Mouse (Mus musculus): ENCODE measurements around the gene Cep290.
"Not testable (repeated sequence)": the region's sequence is repeated elsewhere in the genome, so short reads cannot be mapped to it uniquely, and the experiment has no call there.

Cep290 gene

DNA sequence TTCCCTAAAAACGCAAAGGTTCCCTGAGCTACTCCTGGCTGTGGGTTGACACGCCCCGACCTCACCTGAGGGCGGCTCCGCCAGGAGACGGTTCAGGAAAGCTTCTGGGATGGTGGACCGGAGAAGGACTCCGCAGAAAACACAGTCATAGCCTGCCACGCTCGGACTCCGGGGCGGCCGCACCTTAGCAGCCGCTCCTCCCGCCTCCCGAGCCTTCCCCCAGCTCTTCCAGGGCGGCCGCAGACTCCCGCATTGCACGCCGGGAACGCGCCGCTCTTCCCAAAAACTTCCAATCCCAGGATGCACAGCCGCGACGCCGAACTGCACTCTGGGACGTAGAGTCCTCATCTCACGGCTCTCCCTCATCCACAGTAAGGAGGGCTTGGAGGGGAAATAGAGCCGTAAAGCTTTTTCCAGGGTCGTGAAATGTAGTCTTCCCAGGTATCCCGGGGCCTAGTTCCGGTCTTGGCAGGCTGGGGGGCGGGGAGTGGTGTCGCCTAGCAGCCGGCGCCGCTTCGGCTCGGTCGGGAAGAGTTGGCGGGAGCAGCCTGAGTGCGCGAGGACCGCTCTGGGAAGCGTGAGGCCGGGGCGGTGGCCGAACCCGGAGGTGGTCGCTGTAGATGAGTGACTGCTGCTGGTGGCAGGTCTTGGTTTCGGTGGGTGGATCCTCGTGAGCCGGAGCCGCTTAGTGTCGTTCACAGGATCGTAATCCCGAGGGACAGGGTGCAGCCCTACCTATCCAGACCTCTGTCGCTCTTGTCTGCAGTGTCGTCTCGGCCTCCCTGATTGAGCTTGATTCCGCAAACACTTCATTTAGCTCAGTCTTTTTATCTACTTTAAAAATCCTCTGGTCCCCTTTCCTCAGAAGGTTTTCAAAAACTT lies at the start of gene Cep290, which contains the start of gene Tmtc3:
Cep290 (plus strand) TSS at position 462 of the 882 bp plus-strand sequence.
Tmtc3 (minus strand) TSS at position 254 of the 882 bp plus-strand sequence.
- peak; percentile 82 for DNase-seq

- DNase-seq: no peak
Measured at GRCm38 (mm10) chr10:100449394-100449793, 38.0 kb upstream of the Cep290 start.

DNA sequence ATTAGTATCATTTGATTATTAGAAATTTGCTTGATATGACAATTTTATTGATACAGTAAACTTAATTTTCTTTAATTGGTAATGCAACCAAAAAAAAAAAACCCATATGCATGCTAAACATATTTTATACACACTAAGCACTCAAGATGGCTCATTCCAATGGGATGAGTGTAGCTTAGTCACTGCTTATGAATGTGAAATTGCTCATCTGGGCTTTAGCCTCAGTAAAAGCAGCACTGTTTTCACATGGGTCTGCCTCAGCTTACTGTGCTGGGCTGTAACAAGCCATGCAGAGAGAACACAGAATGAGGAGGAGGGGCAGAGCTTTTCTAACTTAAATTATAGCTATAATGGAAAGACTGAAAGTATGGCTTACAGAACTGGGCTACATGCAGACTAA lies 26.8 kb upstream of the Cep290 start:
- no peak for DNase-seq

DNA sequence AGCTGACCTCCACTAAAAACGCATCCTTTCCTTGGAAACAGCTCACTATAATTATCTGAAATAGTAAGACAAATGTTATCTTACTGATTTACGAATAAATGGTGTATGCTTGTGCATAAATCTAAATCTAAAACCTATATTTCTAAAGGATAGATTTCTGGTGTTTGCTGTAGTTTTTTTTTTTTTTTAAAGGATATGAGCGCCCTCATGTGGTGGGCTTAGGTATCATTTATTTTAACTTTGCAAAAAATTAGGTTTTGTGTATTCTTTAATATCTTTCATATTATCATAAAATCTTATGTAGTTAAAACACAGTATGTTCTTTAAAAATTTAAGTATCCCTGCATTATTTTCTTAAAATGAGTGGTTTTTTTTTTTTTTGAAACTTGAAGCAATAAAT lies 12.3 kb upstream of the Cep290 start:
- no peak for DNase-seq

GRCm38 (mm10) chr10:100479538-100479937 lies 7.8 kb upstream of the Cep290 start:
- DNase-seq: no peak

- DNase-seq: no peak
Measured at GRCm38 (mm10) chr10:100486701-100487096, 659 bp upstream of the Cep290 start.

DNA sequence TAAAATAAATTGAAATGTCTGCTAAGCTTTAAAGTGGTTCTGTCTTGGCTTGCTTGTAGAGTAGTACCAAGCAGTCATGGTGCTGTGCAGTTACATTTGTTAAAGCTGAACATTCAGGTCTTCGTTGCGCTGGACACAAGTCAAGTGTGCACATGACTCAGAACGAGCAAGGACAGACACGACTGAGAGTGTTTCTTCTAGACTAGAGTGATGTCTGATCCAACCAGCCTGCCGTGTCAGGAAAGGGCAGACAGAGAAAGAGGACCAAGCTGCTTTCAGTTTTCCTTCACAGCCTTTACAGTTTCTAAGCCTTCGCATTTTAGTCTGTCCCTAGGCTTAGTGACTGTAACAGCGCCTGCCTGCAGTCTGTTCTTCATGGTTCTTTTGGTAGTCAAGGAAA lies 4.6 kb downstream of the Cep290 start:
- DNase-seq: no peak

GRCm38 (mm10) chr10:100498309-100498708 lies 11.0 kb downstream of the Cep290 start:
- no peak for DNase-seq

GRCm38 (mm10) chr10:100508170-100508569 lies 20.8 kb downstream of the Cep290 start:
- no peak for DNase-seq

GRCm38 (mm10) chr10:100521617-100522016 lies 34.3 kb downstream of the Cep290 start:
- DNase-seq: no peak

DNA sequence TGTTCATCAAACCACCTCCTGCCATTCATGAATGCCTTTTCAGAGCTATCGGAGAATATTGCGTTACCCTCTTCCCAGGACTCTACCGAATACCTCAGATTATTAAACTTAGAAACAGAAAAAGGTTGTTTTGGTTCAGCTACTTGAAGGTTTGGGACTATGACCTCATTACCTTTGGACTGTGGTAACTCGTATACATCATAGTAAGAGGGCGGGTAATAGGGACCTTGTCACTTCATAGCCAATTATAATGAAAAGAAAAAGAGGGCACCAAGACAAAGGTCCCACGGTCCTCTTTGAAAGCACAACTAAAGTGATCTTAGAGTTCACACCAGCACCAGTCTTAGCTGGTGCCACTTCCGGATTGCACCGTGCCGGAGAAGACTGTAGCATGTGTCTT lies 35.0 kb downstream of the Cep290 start:
- no peak for DNase-seq

- DNase-seq: no peak
Measured at GRCm38 (mm10) chr10:100524499-100525390, 37.4 kb downstream of the Cep290 start.

DNA sequence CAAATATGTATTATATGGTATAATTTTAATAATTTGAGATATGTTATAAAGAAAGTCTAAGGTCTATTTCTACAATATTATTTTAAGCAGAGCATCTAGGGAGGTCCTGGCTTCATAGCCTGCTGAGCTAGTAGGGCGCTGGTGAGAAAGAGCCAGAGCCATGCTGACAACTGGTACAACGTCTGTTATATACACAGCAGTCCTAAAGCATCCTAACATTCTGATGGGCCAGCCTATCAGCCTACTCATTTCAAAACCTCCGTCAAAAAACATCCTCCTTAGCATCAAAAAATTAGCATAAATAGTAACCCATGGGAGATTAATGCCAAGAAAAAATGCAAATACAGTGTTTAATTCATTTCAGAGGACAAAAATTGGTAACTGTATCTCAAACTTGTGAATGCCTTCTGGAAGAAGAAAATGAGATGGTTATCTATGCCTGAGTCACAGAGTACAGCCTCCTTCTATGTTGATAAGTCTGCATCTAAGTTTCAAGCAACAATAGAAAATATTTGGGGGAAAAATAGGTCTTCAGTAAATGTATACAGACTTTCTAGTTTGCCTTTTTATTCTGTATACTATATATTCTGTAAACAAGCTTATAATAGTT lies 69.3 kb downstream of the Cep290 start:
- no peak for DNase-seq

DNA sequence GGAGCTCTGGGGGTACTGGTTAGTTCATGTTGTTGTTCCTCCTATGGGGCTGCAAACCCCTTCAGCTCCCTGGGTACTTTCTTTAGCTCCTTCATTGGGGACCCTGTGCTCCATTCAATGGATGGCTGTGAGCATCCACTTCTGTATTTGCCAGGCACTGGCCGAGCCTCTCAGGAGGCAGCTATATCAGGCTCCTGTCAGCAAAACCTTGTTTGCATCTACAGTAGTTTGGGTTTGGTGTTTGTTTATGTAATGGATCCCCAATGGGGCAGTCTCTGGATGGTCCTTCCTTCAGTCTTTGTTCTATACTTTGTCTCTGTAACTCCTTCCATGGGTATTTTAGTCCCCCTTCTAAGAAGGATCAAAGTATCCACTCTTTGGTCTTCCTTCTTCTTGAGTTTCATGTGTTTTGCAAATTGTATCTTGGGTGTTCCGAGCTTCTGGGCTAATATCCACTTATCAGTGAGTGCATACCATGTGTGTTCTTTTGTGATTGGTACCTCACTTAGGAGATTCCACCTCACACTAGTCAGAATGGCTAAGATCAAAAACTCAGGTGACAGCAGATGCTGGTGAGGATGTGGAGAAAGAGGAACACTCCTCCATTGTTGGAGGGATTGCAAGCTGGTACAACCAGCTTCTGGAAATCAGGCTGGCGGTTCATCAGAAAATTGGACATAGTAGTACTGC lies 73.0 kb downstream of the Cep290 start:
- DNase-seq: not testable (repeated sequence)

- DNase-seq: no peak
Measured at GRCm38 (mm10) chr10:100564112-100564511, 76.8 kb downstream of the Cep290 start.

DNA sequence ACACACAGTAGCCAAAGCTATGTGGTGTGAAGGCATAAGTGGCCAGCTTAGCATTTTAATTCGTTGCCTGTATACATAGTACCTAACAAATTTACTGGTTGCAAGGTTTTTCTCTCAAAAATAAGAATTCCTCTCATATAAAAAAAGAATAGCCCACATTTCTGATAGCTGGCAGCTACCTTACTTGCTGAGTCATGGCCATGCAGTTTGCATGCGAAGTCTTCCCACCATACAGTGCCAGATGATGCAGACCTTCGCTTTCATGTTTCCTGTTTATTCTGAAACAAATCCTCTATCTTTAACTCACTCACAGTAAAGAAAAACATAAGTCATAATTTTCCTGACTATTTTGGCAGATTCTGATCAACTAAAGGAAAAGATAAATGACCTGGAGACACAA lies 84.3 kb downstream of the Cep290 start:
- no peak for DNase-seq

DNA sequence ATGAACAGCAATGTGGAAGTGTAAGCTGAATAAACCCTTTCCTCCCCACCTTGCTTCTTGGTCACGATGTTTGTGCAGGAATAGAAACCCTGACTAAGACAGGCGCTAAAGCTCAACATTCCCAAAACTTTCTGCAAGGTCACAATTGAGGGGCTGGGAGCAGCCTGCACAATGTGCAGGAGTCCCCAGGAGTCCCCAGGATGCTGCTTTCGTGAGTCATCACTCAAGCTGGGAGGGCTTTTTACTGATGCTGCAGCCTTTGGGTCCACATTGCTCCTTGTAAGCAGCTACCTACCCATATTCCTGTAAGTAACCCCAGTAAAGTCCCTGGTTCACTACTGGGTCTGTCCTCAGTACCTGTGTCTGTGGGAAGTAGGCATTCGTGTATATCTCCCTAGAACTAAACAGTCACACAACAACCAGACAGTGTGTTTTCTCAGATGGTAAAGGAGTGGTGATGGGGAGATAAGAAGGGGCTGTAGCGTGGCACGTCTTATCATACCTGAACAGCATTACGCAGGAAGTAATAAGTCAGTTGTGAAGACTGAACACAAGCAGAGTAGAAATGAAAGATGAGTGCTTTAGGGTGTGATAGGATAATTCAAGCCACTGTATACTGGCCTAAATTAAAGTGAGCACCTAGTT lies 87.3 kb downstream of the Cep290 start:
- no peak for DNase-seq

- DNase-seq: no peak
Measured at GRCm38 (mm10) chr10:100575294-100575693, 87.9 kb downstream of the Cep290 start.

DNA sequence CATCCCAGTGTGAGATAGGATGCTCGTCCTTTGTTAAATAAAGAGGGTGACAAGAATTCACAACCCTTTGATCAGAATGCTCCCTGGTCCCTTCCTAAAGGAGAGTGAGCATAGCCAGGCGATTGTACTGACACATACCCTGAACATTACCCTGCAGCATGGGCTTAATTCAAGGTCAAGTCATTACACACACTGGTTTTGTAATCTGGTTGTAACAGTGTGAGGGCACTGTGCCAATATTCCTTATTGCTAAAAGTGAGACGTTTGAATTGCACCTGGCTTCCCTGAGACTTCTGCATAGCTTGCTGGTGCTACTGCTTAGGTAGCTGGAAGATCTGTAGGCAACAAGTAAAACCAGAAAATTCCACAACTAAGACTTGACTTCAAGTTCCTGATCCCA lies 96.8 kb downstream of the Cep290 start:
- DNase-seq: no peak

GRCm38 (mm10) chr10:100588524-100588923 lies 101.2 kb downstream of the Cep290 start:
- DNase-seq: no peak

GRCm38 (mm10) chr10:100588932-100589388 lies 101.6 kb downstream of the Cep290 start:
- DNase-seq: peak; percentile 92

- no peak for DNase-seq
Measured at GRCm38 (mm10) chr10:100590323-100590722, 103.0 kb downstream of the Cep290 start, which contains the start of the genes 4930430F08Rik and 1700017N19Rik. Gene 4930430F08Rik (minus strand): TSS chr10:100590423. Gene 1700017N19Rik (plus strand): TSS chr10:100590484.

Measured in thymus, postnatal 4 days (tissue).